Mouse (Mus musculus) spleen, adult 10 weeks (tissue): Measurements from ENCODE around the gene Unk. TPM values are rescaled to one million over a fixed set of nuclear protein-coding genes. Genes with fewer than 3 reads are reported as not detected.

Source experiments
- polyA plus RNA-seq: library from polyadenylated mRNA; stranded (reverse); fragments of 350-450 nt; fragmentation: Illumina TruSeq; extraction: RNeasy Lipid Tissue Mini Kit (QIAGEN cat#74804); gene quantifications from one replicate; pipeline ENCODE4 v1.2.3, GENCODE M21; 2015; ENCODE audit warnings: low replicate concordance; ENCODE audit not compliant: insufficient read depth

Unk gene
- 11.8 TPM for polyA plus RNA-seq

DNA sequence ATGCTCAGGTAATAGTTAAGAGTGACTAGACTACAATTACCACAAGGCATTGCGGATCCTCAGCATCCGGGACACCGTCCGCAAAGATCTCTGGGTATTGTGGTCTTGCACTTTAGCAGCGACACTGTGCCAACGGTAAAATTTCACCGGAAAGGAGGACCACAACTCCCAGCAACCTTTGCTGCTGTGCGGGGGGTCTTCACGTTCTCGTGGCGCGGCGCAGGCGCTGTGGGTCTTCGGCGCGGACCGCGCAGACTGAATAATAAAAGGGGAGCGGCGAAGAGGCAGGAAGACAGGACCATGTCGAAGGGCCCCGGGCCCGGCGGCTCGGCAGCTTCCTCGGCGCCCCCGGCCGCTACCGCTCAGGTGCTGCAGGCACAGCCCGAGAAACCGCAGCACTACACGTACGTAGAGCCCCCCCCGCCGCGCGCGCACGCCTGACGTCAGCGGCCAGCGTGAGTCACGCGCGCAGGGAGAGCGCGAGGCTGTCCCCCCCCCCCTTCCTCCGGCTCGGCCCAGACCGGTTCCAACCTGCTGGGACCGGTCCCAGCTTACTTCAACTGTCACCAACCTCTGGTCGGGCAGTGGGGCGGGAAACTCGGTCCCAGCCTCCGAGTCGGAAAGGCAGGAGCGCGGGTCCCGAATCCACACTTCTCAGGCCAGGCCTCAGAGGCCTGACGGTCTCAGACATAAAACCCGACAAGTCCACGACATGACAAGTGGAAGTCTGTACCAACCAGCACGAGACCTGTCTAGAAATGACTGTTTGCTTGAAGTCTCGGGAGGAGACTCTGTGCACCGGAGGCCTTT is at the start of gene Unk:
Gene Unk (plus strand): TSS at position 235 of the 810 bp plus-strand sequence.

GRCm38 (mm10) chr11:116012262-116012947 is 17.7 kb upstream of the Unk start, which contains the start of gene Galk1:
Gene Galk1, minus strand, starts transcription at chr11:116012719.

GRCm38 (mm10) chr11:116027756-116028155 is 2.4 kb upstream of the Unk start, which contains the start of gene H3f3b:
Gene H3f3b, minus strand, starts transcription at chr11:116027962.

GRCm38 (mm10) chr11:116077446-116078204 is 47.5 kb downstream of the Unk start, which contains the start of gene Unc13d:
Gene Unc13d, minus strand, starts transcription at chr11:116077961.

GRCm38 (mm10) chr11:116086258-116087193 is 56.4 kb downstream of the Unk start, which contains the start of gene Wbp2:
Gene Wbp2, minus strand, starts transcription at chr11:116086995.

Other genes starting within 250 kb of the Unk start
- gene Caskin2, start 216.7 kb upstream of the Unk start, polyA plus RNA-seq: 3.5 TPM
- gene Tsen54, start 215.6 kb upstream of the Unk start, polyA plus RNA-seq: 7.3 TPM
- gene Llgl2, start 206.3 kb upstream of the Unk start, polyA plus RNA-seq: 7.2 TPM
- 0.15 TPM for gene Myo15b, start 171.9 kb upstream of the Unk start, polyA plus RNA-seq
- gene Smim5, start 130.4 kb upstream of the Unk start, polyA plus RNA-seq: 4.9 TPM
- gene Smim6, start 118.3 kb upstream of the Unk start, polyA plus RNA-seq: 0.35 TPM
- gene Sap30bp, start 97.0 kb upstream of the Unk start, polyA plus RNA-seq: 46.2 TPM
- 26.4 TPM for gene Recql5, start 96.8 kb upstream of the Unk start, polyA plus RNA-seq
- gene Itgb4, start 55.6 kb upstream of the Unk start, polyA plus RNA-seq: 0.68 TPM
- gene Galk1, start 17.6 kb upstream of the Unk start, polyA plus RNA-seq: 1.7 TPM
- 433 TPM for gene H3f3b, start 2.4 kb upstream of the Unk start, polyA plus RNA-seq
- gene Unc13d, start 47.6 kb downstream of the Unk start, polyA plus RNA-seq: 15.2 TPM
- gene Wbp2, start 56.7 kb downstream of the Unk start, polyA plus RNA-seq: 72.9 TPM
- gene Trim47, start 96.9 kb downstream of the Unk start, polyA plus RNA-seq: 4.4 TPM
- gene Trim65, start 100.8 kb downstream of the Unk start, polyA plus RNA-seq: 30.2 TPM
- 19.5 TPM for gene Mrpl38, start 108.5 kb downstream of the Unk start, polyA plus RNA-seq
- 15.1 TPM for gene Fbf1, start 137.8 kb downstream of the Unk start, polyA plus RNA-seq
- 21.5 TPM for gene Ten1, start 168.5 kb downstream of the Unk start, polyA plus RNA-seq
- gene Acox1, start 168.7 kb downstream of the Unk start, polyA plus RNA-seq: 34.2 TPM
- not detected for gene Evpl, start 207.8 kb downstream of the Unk start, polyA plus RNA-seq
- gene Srp68, start 243.9 kb downstream of the Unk start, polyA plus RNA-seq: 35.1 TPM